Mouse (Mus musculus) kidney, embryonic 14.5 days (tissue): Measurements from ENCODE around the gene Tnxb. TPM values are rescaled to one million over a fixed set of nuclear protein-coding genes. Genes with fewer than 3 reads are reported as not detected.

Experiments
- ATAC-seq: fragments of 200-750 bp; cut with Nextera tagmentation; 2 replicates; pipeline ENCODE4 v1.8.0; 2017; ENCODE audit warnings: moderate number of reproducible peaks, mild to moderate bottlenecking, moderate TSS enrichment, moderate library complexity; ENCODE audit not compliant: low FRiP score, low TSS enrichment
- H3K27ac ChIP-seq: fragments of 300-500 bp; sonication (generic); 2 replicates; pipeline ENCODE4 v1.5.1; 2014; ENCODE audit warnings: low read depth, mild to moderate bottlenecking, low read length, moderate library complexity, mixed read lengths
- H3K27me3 ChIP-seq: fragments of 300-500 bp; sonication (generic); 2 replicates; pipeline ENCODE4 v1.6.1; 2014; ENCODE audit warnings: mild to moderate bottlenecking, low read length; ENCODE audit not compliant: control insufficient read depth, insufficient read depth
- H3K36me3 ChIP-seq: fragments of 300-500 bp; sonication (generic); 2 replicates; pipeline ENCODE4 v1.6.1; 2014; ENCODE audit warnings: low read length, mixed read lengths; ENCODE audit not compliant: control insufficient read depth, insufficient read depth
- H3K4me1 ChIP-seq: fragments of 300-500 bp; sonication (generic); 2 replicates; pipeline ENCODE4 v1.6.1; 2014; ENCODE audit warnings: low read length, mixed read lengths; ENCODE audit not compliant: control insufficient read depth, insufficient read depth
- H3K4me2 ChIP-seq: fragments of 300-500 bp; sonication (generic); replicated peaks from 2 replicates; pipeline ENCODE4 v1.6.1; 2014; ENCODE audit warnings: low read depth, mild to moderate bottlenecking, low read length
- H3K4me3 ChIP-seq: fragments of 300-500 bp; sonication (generic); 2 replicates; pipeline ENCODE4 v1.5.1; 2014; ENCODE audit warnings: mild to moderate bottlenecking, low read length
- H3K9ac ChIP-seq: fragments of 300-500 bp; sonication (generic); 2 replicates; pipeline ENCODE4 v1.6.1; 2014; ENCODE audit warnings: low read depth, mild to moderate bottlenecking, low read length, moderate library complexity
- H3K9me3 ChIP-seq: fragments of 300-500 bp; sonication (generic); 2 replicates; pipeline ENCODE4 v1.6.1; 2016; ENCODE audit warnings: low read length; ENCODE audit not compliant: control insufficient read depth
- WGBS: fragments of 180-500 bp; shearing (Covaris S2); extraction: QIAGEN DNeasy Blood & Tissue Kit; methylation state at CpG from one replicate; pipeline ENCODE4 v1.1.7; 2014; 5-methylcytosine and 5-hydroxymethylcytosine counted together
- polyA plus RNA-seq: library from polyadenylated mRNA; unstranded; fragments of >200 nt; fragmentation: Nextera tagmentation; extraction: Ambion mirVana; gene quantifications from 2 replicates; pipeline ENCODE4 v1.2.1, GENCODE M21; 2014

The Tnxb gene
- polyA plus RNA-seq, 1 experiment from 2014 or later: 0.15 TPM

DNA sequence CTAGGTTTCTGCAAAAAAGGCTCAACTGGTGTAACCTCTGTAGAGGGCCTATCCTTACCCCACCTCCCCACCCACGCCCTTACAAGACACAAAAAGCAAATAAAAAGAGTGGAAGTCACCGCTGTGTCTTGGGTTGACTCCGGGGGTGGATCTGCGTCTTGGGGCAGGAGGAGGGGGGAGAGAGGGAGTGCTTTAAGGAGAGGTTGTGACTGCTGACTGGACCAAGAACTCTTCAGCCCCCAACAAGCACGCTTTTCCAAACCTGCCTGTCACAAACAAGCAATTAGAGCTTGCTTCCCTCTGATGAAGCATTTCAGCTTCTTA is 41.7 kb upstream of the Tnxb start:
- Histone ChIP-seq H3K4me2 (peak overlapping the region; percentile 89), H3K27ac (peak overlapping the region; percentile 96; the same call in 1 of the 2 replicates), H3K36me3 (peaks cover 5% of the 10 kb centered on the region; the same call in 1 of the 2 replicates), H3K9ac (peak overlapping the region; percentile 75; the same call in 1 of the 2 replicates), H3K27me3 (peaks cover 22% of the 10 kb centered on the region), H3K9me3 (no peaks in the 10 kb centered on the region), H3K4me3 (peak overlapping the region; percentile 61), H3K4me1 (peaks cover 44% of the 10 kb centered on the region)
- no peak for ATAC-seq
- 22% methylated on average over 5 of the region's 5 CpGs for WGBS

DNA sequence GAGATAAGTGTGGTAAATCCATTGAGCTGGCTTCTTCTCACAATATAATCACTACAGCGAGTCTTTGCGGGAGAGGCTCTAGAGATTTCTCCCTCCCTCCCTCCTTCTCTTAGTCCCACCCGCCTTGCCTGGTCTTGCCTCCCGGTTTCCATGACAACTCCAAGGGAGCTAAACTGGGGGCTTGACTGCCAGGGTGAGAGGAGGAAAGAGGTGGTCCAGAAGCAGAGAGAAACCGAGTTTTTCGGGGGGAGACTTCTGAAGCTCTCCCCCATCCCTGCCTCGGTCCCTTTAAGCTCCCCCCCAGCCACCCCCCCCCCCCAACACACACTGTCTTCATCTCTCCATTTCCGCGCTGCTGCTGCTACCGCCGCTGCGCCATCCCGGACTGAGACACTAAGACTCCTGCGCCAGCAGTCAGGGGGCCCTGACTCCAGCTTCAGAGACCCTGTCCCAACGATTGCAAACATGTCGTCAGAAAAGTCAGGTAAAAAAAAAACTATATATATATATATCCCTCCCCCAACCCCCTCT is 41.0 kb upstream of the Tnxb start, which contains the start of gene Prrt1:
TSS of gene Prrt1 (plus strand) at position 313 of the 531 bp plus-strand sequence.
- peaks cover 5% of the 10 kb centered on the region; the same call in 1 of the 2 replicates for H3K36me3 ChIP-seq
- peaks cover 44% of the 10 kb centered on the region for H3K4me1 ChIP-seq
- no peaks in the 10 kb centered on the region for H3K9me3 ChIP-seq
- H3K9ac ChIP-seq: peak within 1 kb of the TSS; percentile 75
- H3K4me3 ChIP-seq: peak within 1 kb of the TSS; percentile 61
- WGBS: 2% methylated on average over 16 of the region's 16 CpGs
- H3K27me3 ChIP-seq: peaks cover 22% of the 10 kb centered on the region
- peak within 1 kb of the TSS; percentile 89 for H3K4me2 ChIP-seq
- H3K27ac ChIP-seq: peak within 1 kb of the TSS; percentile 96; the same call in 1 of the 2 replicates
- no peak for ATAC-seq

DNA sequence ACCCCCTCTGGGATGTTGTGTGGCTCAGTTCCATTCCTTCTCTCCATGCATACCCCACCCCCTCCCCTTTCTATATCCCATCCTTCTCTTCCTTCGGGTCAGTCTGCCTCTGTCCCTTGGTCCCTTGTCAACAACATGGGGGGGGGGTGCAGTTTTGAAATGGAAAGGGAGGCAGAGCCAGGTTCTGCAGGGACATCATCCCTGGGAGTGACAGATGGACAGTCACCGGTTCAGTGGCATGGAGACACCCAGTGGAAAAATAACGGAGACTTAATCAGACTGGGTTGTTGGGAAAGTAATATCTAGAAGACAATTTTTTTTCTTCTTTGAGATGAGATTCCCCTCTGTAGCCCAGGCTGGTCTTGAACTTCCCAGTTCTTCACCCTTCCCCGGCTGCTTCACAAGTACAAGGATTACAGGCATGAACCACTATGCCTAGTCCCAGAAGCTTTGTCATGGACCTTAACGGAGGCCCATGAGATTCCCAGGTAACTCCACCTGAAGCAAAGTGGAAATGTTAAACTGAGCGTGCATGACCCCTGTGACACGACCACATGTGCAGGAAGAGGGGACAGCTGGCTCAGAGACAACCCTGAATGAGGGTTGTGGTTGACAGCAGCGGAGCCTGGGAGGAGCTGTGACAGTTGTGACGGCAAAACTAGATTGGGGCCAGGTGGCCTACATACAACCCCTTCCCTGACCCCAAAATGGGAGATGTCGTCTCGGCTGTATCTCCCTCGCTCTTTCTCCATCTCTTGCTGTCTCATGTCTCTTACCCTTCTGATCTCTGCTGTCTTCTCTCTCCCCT is 40.3 kb upstream of the Tnxb start:
- H3K36me3 ChIP-seq: peaks cover 5% of the 10 kb centered on the region; the same call in 1 of the 2 replicates
- peaks cover 44% of the 10 kb centered on the region for H3K4me1 ChIP-seq
- H3K9ac ChIP-seq: no peak overlapping the region
- 12% methylated on average over 12 of the region's 12 CpGs for WGBS
- no peak for ATAC-seq
- H3K4me3 ChIP-seq: no peak overlapping the region; the same call in 1 of the 2 replicates
- no peaks in the 10 kb centered on the region for H3K9me3 ChIP-seq
- H3K27ac ChIP-seq: no peak overlapping the region
- peak overlapping the region; percentile 89; the same call in 1 of the 2 replicates for H3K4me2 ChIP-seq
- peaks cover 22% of the 10 kb centered on the region for H3K27me3 ChIP-seq

DNA sequence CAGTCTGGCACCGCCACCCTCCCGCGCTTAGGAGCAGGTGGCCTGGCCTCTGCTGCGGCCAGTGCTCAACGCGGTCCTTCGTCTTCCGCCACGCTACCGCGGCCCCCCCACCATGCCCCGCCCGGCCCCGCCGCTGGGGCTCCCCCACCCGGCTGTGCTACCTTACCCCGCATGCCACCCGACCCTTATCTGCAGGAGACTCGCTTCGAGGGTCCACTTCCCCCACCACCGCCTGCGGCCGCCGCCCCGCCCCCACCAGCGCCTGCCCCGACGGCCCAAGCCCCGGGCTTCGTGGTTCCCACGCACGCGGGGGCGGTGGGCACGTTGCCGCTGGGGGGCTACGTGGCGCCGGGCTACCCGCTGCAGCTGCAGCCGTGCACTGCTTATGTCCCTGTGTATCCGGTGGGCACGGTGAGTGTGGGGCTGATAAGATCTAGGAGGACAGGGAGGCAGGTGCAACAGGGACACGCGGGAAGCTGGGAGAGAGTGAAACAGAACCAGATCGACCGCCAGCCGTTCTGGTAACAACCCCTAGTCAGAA is 39.5 kb upstream of the Tnxb start:
- H3K9ac ChIP-seq: peak overlapping the region; percentile 40; the same call in 1 of the 2 replicates
- WGBS: 3% methylated on average over 37 of the region's 48 CpGs

DNA sequence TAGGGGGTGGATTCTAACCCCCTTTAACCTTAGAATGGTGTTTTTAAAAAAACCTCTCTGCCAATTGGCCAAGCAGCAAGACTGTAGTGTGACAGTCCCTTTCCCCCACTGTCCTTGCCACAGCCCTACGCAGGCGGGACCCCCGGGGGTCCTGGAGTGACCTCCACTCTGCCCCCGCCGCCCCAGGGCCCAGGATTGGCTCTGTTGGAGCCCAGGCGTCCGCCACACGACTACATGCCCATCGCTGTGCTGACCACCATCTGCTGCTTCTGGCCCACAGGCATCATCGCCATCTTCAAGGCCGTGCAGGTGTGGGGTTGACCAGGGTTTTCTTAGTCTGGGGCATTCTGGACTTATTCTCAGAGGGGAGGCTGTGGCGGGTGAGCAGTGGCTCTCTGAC is 38.7 kb upstream of the Tnxb start:
- peaks cover 37% of the 10 kb centered on the region for H3K4me1 ChIP-seq
- no peaks in the 10 kb centered on the region for H3K9me3 ChIP-seq
- peak overlapping the region; percentile 36 for H3K4me3 ChIP-seq
- peaks cover 22% of the 10 kb centered on the region for H3K27me3 ChIP-seq
- H3K27ac ChIP-seq: no peak overlapping the region
- no peak for ATAC-seq
- H3K9ac ChIP-seq: peak overlapping the region; percentile 42; the same call in 1 of the 2 replicates
- peak overlapping the region; percentile 56 for H3K4me2 ChIP-seq
- no peaks in the 10 kb centered on the region for H3K36me3 ChIP-seq
- WGBS: 8% methylated on average over 12 of the region's 12 CpGs

More for the DNA sequence above, 39.5 kb upstream of the Tnxb start:
- peaks cover 22% of the 10 kb centered on the region for H3K27me3 ChIP-seq
- H3K9me3 ChIP-seq: no peaks in the 10 kb centered on the region
- ATAC-seq: no peak
- H3K27ac ChIP-seq: no peak overlapping the region
- H3K4me3 ChIP-seq: peak overlapping the region; percentile 25
- H3K4me1 ChIP-seq: peaks cover 44% of the 10 kb centered on the region
- no peaks in the 10 kb centered on the region for H3K36me3 ChIP-seq
- H3K4me2 ChIP-seq: peak overlapping the region; percentile 40

DNA sequence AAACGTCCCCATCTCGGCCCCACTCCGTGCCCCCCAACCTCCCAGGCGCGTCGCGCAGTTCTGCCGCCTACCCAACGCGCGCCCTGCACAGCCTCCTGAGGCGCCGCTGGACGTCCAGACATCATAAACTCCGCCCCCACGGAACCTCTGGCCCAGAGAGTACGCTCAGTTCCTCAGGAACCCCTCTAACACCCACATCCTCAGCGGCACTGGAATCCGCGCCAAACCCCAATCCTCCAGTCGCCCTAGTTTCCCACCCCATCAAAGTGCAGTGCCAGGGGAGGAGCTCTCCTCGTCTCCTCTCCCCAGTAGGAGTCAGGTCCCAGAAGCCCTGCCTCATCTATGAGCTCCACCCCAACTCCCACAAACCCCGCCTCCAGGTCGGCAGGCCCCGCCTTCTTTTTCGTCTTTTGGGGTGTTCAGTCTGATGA is 38.1 kb upstream of the Tnxb start:
- H3K27me3 ChIP-seq: peaks cover 22% of the 10 kb centered on the region
- no peaks in the 10 kb centered on the region for H3K36me3 ChIP-seq
- peak overlapping the region; percentile 36 for H3K4me3 ChIP-seq
- peak overlapping the region; percentile 42; the same call in 1 of the 2 replicates for H3K9ac ChIP-seq
- H3K9me3 ChIP-seq: no peaks in the 10 kb centered on the region
- H3K4me1 ChIP-seq: peaks cover 37% of the 10 kb centered on the region
- peak; percentile 54 for ATAC-seq
- 2% methylated on average over 26 of the region's 26 CpGs for WGBS
- H3K27ac ChIP-seq: no peak overlapping the region
- peak overlapping the region; percentile 56 for H3K4me2 ChIP-seq

DNA sequence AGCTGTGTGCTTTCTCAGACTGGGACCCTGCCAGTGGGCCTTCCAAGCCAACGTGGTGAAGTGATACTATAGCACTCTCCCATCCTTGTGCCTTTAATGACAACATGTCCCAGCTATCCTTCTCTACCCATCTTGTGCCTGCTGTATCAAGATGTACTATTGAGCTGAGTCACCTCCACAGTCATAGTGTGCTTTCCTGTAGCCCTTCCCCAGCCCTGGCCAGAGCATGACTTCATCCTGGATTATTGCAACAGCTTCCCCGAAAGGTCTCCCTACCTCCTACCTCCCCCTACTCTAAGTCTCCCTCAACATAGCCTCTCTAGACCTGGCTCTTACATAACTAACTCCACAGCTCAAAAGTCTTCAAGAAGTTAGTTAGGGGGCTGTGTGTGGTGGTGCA is 34.7 kb upstream of the Tnxb start:
- H3K4me2 ChIP-seq: no peak overlapping the region
- H3K27ac ChIP-seq: no peak overlapping the region
- no peak overlapping the region for H3K9ac ChIP-seq
- H3K4me1 ChIP-seq: peaks cover 21% of the 10 kb centered on the region
- ATAC-seq: no peak
- no peaks in the 10 kb centered on the region for H3K9me3 ChIP-seq
- no peaks in the 10 kb centered on the region for H3K36me3 ChIP-seq
- 76% methylated on average over 2 of the region's 2 CpGs for WGBS
- H3K4me3 ChIP-seq: no peak overlapping the region
- H3K27me3 ChIP-seq: peaks cover 11% of the 10 kb centered on the region

DNA sequence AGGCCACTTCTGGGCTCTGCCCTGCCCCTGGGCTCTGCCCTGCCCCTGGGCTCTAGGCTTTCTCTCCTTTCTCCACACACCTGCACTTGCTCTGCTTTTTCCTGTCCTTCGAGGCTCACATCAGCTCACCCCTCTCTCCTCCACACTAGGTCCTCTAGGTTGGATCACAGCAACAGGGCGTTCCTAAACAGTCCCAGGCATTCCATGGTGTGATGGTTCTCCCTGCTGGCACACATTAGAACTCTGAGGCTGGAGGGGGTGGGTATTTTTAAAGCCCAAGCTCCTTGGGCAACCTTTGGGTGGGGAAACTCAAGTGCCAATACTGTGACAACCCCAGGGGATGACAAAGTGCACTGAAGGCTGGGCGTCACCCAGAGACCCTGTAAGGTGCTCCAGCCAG is 32.9 kb upstream of the Tnxb start:
- no peak overlapping the region for H3K27ac ChIP-seq
- no peaks in the 10 kb centered on the region for H3K9me3 ChIP-seq
- H3K4me1 ChIP-seq: peaks cover 15% of the 10 kb centered on the region; the same call in 1 of the 2 replicates
- H3K36me3 ChIP-seq: no peaks in the 10 kb centered on the region
- WGBS: 67% methylated on average over 3 of the region's 3 CpGs
- no peak overlapping the region for H3K9ac ChIP-seq
- no peak for ATAC-seq
- no peak overlapping the region for H3K4me2 ChIP-seq
- H3K4me3 ChIP-seq: no peak overlapping the region
- H3K27me3 ChIP-seq: no peaks in the 10 kb centered on the region
